Mouse (Mus musculus) c-Kit-positive CD71-positive TER-119-negative erythroid progenitor cells, embryonic 14.5 days (primary cell): ENCODE data around the gene Gp9.

Experiments used
- DNase-seq: peaks from one replicate; pipeline ENCODE4 v3.0.0-alpha.2; 2013; ENCODE audit warnings: low read depth

The Gp9 gene

DNA sequence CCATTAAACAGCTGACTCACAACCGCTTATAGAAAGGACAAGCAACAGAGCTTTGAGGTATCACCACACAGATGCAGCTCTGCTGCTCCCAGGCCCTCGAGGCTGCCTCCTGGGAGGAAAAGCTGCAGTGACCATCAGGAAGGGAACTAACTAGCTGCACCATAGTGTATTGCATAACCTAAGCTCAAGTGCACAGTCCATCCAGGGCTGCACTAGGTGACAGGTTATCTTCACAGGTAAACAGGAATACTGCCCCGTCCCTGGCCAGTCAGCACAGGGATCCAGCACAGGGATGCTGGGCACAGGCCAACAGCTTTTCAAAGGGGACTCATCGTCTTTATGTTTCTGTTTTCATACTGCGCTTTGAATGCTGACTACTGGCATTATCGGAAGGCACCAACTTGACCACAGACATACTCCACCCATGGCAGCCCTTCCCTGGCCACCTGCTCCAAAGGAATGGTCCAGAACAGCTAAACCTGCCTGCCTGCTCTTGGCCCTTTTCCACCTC lies 31.8 kb downstream of the Gp9 start:
- DNase-seq: no peak

DNA sequence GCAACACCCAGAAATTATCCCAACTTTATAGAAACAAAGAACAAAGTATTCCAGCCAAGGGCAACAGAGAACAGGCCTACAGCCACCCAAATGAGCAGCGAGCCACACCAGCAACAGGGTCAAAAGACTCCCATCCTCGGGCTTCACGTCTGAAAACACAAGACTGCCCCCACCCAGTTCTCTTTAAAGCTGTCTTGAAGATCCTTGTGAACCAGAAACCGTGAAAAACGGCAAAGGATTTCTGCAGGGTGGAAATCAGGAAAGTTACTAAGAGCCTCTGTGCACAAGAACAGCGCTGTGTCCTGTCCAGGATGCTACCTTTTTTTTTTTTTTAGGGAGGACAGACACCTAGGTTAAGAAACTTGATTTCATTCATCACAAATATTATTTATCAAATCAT lies 32.4 kb downstream of the Gp9 start:
- DNase-seq: no peak

GRCm38 (mm10) chr6:87810713-87811669 lies 33.1 kb downstream of the Gp9 start:
- no peak for DNase-seq

- peak; percentile 86 for DNase-seq
Measured at GRCm38 (mm10) chr6:87811675-87812338, 33.9 kb downstream of the Gp9 start, which contains the start of gene Rab43. Gene Rab43 (minus strand): TSS chr6:87812164.

DNA sequence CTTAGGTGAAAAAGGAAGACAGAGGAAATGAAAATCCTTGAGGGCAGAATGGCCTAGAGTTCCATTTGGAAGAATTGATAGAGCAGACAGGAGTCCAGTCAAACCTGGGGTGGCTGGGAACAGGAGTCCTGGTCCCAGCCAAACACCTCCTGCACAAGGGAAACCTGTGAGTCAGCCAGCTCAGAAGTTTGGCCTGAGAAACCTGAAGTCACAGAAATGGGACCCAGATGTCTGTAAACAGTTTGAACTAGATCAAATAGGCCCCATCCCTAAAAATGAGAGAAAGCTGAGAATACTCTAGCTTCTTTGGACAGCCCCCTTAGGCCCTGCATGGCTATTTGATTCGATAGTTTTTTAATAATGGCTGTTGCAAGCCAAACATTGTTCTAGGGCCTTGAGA lies 34.8 kb downstream of the Gp9 start:
- no peak for DNase-seq

DNA sequence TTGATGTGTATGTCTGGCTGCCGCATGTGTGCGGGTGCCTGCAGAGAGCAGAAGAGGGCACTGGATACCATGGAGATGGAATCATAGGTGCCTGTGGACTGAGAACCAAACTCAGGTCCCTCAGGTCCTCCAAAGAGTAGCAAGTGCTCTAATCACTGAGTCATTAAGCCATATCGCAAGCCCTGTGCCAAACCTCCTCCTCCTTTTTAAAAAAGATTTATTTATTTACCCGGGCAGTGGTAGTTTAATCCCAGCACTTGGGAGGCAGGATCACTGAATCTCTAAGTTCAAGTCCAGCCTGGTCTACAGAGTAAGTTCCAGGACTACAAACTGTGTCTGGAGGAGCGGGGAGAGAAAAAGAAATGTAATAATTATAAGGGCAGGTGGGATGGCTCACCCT lies 36.6 kb downstream of the Gp9 start:
- no peak for DNase-seq

GRCm38 (mm10) chr6:87820366-87820765 lies 42.5 kb downstream of the Gp9 start:
- DNase-seq: no peak
